Mouse (Mus musculus): ENCODE measurements around the gene Atp11c.

The Atp11c gene

GRCm38 (mm10) chrX:60386852-60387251, 205.6 kb downstream of the Atp11c start:
- DNase-seq (ENCODE audit: low read depth, low spot score) = no peak

GRCm38 (mm10) chrX:60381711-60382110, 210.8 kb downstream of the Atp11c start:
- DNase-seq (ENCODE audit: low read depth, low spot score) = peak; percentile 8

GRCm38 (mm10) chrX:60380386-60380785, 212.1 kb downstream of the Atp11c start:
- DNase-seq (ENCODE audit: low read depth, low spot score) = peak; percentile 8

GRCm38 (mm10) chrX:60348741-60349140, 243.8 kb downstream of the Atp11c start:
- DNase-seq (ENCODE audit: low read depth, low spot score) = no peak

GRCm38 (mm10) chrX:60345447-60345846, 247.1 kb downstream of the Atp11c start:
- no peak for DNase-seq (ENCODE audit: low read depth, low spot score)

- DNase-seq (ENCODE audit: low read depth, low spot score) = peak; percentile 11
Measured at GRCm38 (mm10) chrX:60344991-60345390, 247.5 kb downstream of the Atp11c start.

GRCm38 (mm10) chrX:60329735-60330134, 262.8 kb downstream of the Atp11c start:
- no peak for DNase-seq (ENCODE audit: low read depth, low spot score)

- DNase-seq (ENCODE audit: low read depth, low spot score) = peak; percentile 5
Measured at GRCm38 (mm10) chrX:60321321-60321720, 271.2 kb downstream of the Atp11c start.

- no peak for DNase-seq (ENCODE audit: low read depth, low spot score)
Measured at GRCm38 (mm10) chrX:60317661-60318060, 274.8 kb downstream of the Atp11c start.

- DNase-seq (ENCODE audit: low read depth, low spot score) = peak; percentile 77
Measured at GRCm38 (mm10) chrX:60292335-60292734, 300.2 kb downstream of the Atp11c start.

GRCm38 (mm10) chrX:60255346-60255745, 337.2 kb downstream of the Atp11c start:
- DNase-seq (ENCODE audit: low read depth, low spot score) = no peak

- DNase-seq (ENCODE audit: low read depth, low spot score) = no peak
Measured at GRCm38 (mm10) chrX:60187726-60188125, 404.8 kb downstream of the Atp11c start.

GRCm38 (mm10) chrX:60182611-60183010, 409.9 kb downstream of the Atp11c start:
- DNase-seq (ENCODE audit: low read depth, low spot score) = no peak

- no peak for DNase-seq (ENCODE audit: low read depth, low spot score)
Measured at GRCm38 (mm10) chrX:60178744-60179458, 413.6 kb downstream of the Atp11c start, which contains the start of gene Mcf2. Mcf2 (minus strand) TSS chrX:60179089.

- DNase-seq (ENCODE audit: low read depth, low spot score) = peak; percentile 1
Measured at GRCm38 (mm10) chrX:60178025-60178743, 414.3 kb downstream of the Atp11c start.

Data from brain, adult 2 months (tissue).